Mouse (Mus musculus) MEL (cell line): ENCODE results near the gene Pcdh17.

Source experiments
- BHLHE40 ChIP-seq: IDR thresholded peaks from 2 replicates; pipeline ENCODE4 v1.6.1; 2012; ENCODE audit warnings: low read depth, mild to moderate bottlenecking, inconsistent platforms, low read length, improper control_type of control experiment, borderline replicate concordance
- CTCF ChIP-seq, 3 experiments: IDR thresholded peaks in 2 of 3; conservative IDR thresholded peaks in 1 of 3; 2 replicates each; pipeline ENCODE4 v1.5.1; 2011 to 2012; ENCODE audit warnings: low read length in 3 of 3, low read depth in 2 of 3, mild to moderate bottlenecking in 2 of 3, improper control_type of control experiment in 1 of 3, inconsistent platforms in 1 of 3, mixed read lengths in 1 of 3, moderate library complexity in 1 of 3; ENCODE audit not compliant: control insufficient read depth in 1 of 3, insufficient read depth in 1 of 3, poor library complexity in 1 of 3, severe bottlenecking in 1 of 3
- MAFK ChIP-seq: IDR thresholded peaks from 2 replicates; pipeline ENCODE4 v1.6.1; 2011; ENCODE audit warnings: low read depth, mild to moderate bottlenecking, low read length, improper control_type of control experiment, borderline replicate concordance
- TAL1 ChIP-seq: IDR thresholded peaks from 2 replicates; pipeline ENCODE4 v1.6.1; 2012; ENCODE audit warnings: mild to moderate bottlenecking, inconsistent platforms, low read length, moderate library complexity, mixed read lengths
- TCF12 ChIP-seq: IDR thresholded peaks from 2 replicates; pipeline ENCODE4 v1.6.1; 2014; ENCODE audit warnings: low read depth, mild to moderate bottlenecking, inconsistent platforms, low read length, improper control_type of control experiment, moderate library complexity
- ZC3H11A ChIP-seq: IDR thresholded peaks from 2 replicates; pipeline ENCODE4 v1.6.1; 2012; ENCODE audit warnings: low read depth, mild to moderate bottlenecking, inconsistent platforms, low read length, improper control_type of control experiment

GRCm38 (mm10) chr14:84443288-84443686, at the start of gene Pcdh17:
- no peak for TF ChIP-seq ZC3H11A
- no peak for TF ChIP-seq CTCF (IDR thresholded peaks at IDR 0.05 in 2 of 3, conservative IDR thresholded peaks at IDR 0.05 in 1 of 3; ENCODE audit: control insufficient read depth in 1 of 3, insufficient read depth in 1 of 3, low read depth in 2 of 3, low read length in 3 of 3, poor library complexity in 1 of 3, severe bottlenecking in 1 of 3)
- TF ChIP-seq TCF12: no peak
- no peak for TF ChIP-seq TAL1
- TF ChIP-seq MAFK: no peak
- TF ChIP-seq BHLHE40: no peak
